Mouse (Mus musculus): Measurements from ENCODE around the gene Ntmt1.
A peak's percentile ranks its signal among the peaks of the same experiment; 100 is the strongest.

Ntmt1 gene

DNA sequence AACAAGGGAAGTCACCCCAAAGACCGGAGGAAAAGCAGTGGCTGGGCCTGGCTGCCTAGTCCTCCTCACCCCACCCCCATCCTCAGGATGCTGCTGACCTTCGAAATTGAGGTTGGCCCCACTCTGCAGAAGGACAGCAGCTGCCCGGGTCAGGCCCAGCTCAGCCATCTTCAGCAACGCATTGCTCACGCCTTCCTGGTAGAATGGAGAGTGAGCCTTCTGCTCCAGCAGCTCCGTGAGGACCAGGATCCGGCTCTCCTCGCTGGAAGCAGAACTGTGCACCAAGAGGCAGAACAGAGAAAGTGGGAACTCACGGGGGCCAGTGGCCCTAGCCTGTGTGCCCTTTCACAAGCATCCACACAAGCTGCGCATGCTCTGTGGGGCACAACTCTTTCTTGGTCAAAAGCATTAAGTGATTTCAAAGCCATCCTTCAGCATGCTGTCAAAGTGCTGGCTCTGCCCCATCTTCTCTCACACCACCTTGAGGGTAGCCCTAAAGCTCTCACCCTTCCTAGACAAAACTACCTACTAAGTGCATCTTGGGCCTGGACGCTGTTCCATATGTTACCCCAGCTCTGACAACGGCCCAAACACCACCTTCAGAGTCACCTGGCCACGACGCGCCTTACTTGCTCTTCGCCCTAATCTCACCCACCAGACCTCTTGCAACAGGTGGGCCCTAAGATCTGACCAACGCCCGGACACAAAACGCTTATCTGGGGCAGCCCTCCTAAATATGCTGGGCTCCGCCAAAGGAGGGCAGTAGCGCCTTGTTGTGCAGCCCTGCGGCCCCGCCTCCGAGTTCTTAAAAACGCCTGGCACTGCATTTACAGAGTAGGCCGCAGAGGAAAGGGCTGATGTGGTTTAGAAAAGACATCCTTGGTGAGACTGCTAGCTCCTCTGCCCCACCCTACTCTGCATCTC is 19.5 kb downstream of the Ntmt1 start:
- peak; percentile 60 for DNase-seq

GRCm38 (mm10) chr2:30827749-30828475 is 20.3 kb downstream of the Ntmt1 start:
- DNase-seq = peak; percentile 95

GRCm38 (mm10) chr2:30829315-30829714 is 21.7 kb downstream of the Ntmt1 start:
- peak; percentile 70 for DNase-seq

- DNase-seq = no peak
Measured at GRCm38 (mm10) chr2:30830283-30830795, 22.7 kb downstream of the Ntmt1 start, which contains the start of gene Asb6. Gene Asb6 (minus strand): TSS chr2:30830333.

DNA sequence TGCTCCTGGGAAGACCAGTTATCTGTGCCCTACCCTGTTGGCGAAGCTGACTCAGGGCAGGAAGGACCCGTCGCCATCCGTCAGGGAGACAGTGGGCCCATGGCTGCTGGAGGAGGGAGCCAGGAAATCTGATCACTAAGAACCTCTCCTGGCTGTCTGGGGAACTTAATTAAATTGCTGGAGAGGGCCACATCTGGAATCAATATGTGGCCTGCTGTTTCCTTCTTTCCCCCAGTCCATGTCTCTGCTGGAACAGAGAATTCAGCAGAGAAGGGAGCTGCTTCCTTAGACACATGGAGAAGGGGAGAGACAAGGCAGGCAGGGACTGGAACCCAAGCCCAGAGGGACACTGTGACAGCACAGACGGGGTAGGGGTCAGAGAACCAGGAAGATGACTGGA is 26.0 kb downstream of the Ntmt1 start:
- DNase-seq = no peak

DNA sequence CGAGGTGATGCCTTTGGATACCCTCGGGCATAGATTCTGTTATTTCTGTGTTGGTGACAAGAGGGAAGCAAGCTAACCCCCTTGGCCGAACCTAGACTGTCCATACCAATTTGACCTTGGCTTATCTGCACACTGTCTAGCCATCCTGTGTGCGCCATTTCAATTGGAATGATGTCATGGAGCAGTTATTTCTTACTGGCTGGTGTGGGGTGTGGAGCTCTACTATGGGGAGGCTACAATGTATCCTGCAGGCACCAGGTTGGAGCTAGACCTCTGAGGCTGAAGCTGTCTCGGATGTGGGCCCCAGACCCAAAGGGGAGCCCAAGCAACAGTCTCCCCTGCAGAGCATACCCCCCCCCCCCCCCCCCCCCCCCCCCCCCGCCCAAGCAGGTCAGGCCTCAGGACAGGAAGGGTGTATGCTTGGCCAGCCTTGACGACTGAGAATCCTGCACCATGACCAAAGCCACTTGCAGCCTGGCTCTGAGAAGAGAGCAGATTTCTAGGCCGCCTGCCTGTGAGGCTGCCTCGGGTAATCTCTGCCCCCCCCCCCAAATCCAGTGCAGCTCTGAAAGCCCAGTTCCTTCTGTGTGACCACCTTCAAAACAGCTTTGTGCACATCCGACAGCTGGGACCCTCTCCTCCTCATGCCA is 26.9 kb downstream of the Ntmt1 start, which contains the start of gene Prrx2:
TSS of gene Prrx2 (plus strand) at position 600 of the 650 bp plus-strand sequence.
- DNase-seq = no peak

DNA sequence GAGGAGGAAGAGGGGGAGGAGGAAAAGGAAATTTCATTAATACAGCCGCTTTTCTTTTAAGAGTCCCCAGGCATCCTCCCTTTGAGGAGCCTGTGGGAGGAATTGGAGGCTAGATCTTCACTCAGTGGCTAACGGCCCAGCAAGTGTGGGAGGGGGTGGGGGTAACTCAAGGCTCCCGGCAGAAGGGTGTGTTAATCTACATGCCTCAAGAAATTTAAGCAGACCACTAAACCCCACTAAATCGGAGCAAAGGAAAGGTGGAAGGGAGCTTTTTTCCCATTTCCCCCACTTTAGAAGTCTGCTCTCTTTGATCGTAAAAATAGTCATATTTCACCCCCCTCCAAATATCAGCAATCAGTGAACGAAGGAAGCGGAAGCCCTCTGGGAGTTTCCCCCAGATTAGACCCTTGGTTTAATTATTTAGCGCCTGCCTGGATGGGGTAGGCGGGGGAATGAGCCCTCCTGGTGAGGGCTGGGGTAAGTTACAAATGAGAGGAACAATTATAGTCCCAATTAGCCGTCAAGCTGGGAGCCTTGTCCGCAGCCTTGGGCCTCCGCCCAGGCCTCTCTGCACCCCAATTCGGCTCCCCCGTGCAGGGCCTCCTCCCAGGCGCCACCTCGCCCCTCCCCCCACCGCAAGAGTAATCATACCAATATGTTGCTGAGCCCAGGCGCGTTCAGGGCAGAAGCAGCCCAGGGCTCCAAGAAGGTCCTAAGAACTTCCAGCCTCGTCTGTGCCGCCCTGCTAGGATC is 28.8 kb downstream of the Ntmt1 start:
- DNase-seq = no peak

DNA sequence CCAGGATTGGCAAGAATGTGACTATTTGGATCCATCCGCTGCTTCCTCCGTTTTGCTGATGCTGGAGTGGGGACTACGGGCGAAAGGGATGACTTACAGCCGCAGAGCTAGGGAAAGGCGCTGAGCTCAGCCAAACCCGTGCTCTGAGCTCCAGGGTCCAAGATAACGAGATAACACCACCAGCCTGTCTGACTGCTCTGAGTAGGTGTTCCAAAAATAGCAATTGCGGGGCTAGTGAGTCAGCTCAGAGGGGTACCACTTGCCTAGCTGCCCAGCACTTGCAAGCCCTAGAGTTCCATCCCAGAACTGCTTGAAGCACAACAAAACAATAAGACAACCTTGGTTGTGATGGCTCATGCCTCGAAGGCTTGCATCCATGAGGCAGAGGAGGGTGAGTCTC is 35.0 kb downstream of the Ntmt1 start:
- DNase-seq = no peak

- DNase-seq = no peak
Measured at GRCm38 (mm10) chr2:30845152-30846070, 37.8 kb downstream of the Ntmt1 start.

GRCm38 (mm10) chr2:30846236-30846635 is 38.6 kb downstream of the Ntmt1 start:
- no peak for DNase-seq

GRCm38 (mm10) chr2:30846723-30847122 is 39.1 kb downstream of the Ntmt1 start:
- DNase-seq = no peak

GRCm38 (mm10) chr2:30848184-30848583 is 40.6 kb downstream of the Ntmt1 start:
- no peak for DNase-seq

GRCm38 (mm10) chr2:30850581-30850980 is 43.0 kb downstream of the Ntmt1 start:
- DNase-seq = no peak

- DNase-seq = no peak
Measured at GRCm38 (mm10) chr2:30852771-30853313, 45.2 kb downstream of the Ntmt1 start.

DNA sequence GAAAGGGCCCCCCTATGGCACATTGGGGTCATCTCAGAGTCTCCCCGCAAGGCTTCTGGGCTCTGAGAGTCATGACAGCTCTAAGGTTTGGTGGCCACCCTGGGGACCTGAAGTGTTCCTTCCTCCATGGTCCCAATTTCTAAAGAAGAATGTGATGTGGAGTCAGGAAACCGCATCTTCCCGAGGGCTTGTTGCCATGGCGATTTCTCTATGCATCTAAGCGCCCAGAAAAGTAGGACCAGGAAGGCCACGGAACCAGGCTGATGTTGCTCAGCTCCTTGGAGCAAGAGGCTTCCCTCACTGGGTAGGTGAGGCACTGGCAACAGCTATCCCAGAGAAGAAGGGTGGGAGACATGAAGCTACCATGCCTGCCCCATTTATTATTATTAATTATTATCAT is 49.5 kb downstream of the Ntmt1 start:
- no peak for DNase-seq

DNA sequence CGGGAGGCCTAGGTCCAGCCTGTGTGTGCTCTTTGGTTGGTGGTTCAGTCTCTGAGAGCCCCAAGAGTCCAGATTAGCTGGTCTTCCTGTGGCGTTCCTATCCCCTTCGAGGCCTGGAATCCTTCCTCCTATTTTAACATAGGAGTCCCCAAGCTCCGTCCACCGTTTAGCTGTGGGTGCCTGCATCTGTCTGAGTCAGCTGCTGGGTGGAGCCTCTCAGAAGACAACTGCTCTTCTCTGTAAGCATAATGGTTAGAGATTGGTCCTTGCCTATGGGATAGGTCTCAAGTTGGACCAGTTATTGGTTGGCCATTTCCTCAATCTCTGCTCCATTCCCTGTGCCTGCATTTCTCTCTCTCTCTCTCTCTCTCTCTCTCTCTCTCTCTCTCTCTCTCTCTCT is 52.2 kb downstream of the Ntmt1 start:
- DNase-seq = no peak

- no peak for DNase-seq
Measured at GRCm38 (mm10) chr2:30862081-30862480, 54.5 kb downstream of the Ntmt1 start.

DNA sequence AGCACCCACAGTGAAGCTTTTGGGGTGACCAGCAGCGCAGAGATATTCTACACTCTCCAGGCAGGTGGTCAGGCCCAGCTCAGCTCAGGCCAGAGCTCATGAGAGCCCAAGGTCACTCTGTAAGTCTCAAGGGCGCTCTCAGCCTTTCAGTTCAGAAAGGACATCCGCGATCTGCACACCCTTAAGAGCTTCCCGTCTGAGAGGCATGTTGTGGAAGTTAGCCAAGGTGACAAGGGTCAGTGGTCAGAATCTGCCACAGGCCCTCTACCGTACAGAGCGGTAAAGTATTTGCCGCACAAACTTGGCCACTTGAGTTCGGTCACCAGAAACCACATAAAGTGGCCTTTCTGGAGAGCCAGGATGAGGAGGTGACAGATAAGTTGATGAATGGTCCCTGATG is 55.9 kb downstream of the Ntmt1 start:
- no peak for DNase-seq

GRCm38 (mm10) chr2:30864968-30865381 is 57.3 kb downstream of the Ntmt1 start:
- DNase-seq = no peak

DNA sequence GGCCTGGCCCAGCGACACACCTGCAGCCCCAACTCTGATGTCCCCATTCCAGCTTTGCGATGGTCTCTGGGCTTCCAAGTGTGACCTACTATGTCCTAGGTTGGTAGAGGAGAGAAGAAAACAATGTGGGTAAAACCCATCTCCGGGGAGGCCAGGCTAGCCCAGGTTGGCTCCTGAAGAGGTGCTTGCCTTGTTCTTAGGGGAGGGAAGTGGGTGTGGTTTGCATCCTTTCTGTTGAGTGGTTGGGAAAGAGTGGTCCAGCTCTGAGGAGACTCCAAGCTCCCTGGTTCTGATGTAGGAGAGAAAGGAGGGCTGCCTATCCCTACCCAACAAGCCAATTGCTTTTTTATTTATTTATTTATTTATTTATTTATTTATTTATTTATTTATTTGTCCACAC is 57.8 kb downstream of the Ntmt1 start:
- no peak for DNase-seq

- no peak for DNase-seq
Measured at GRCm38 (mm10) chr2:30870863-30871262, 63.2 kb downstream of the Ntmt1 start.
